Mouse (Mus musculus) lung, embryonic 16.5 days (tissue): ENCODE results near the gene Stoml1. TPM values are rescaled to one million over a fixed set of nuclear protein-coding genes. Genes with fewer than 3 reads are reported as not detected.

Experiments used
- ATAC-seq: fragments of 200-750 bp; cut with Nextera tagmentation; 2 replicates; pipeline ENCODE4 v1.8.0; 2017; ENCODE audit warnings: low read depth, mild to moderate bottlenecking, moderate library complexity
- H3K27ac ChIP-seq: fragments of 300-500 bp; sonication (generic); 2 replicates; pipeline ENCODE4 v1.5.1; 2014; ENCODE audit warnings: mild to moderate bottlenecking, control low read depth, low read length
- H3K27me3 ChIP-seq: fragments of 300-500 bp; sonication (generic); 2 replicates; pipeline ENCODE4 v1.6.1; 2014; ENCODE audit warnings: low read depth, low read length, mixed read lengths; ENCODE audit not compliant: control insufficient read depth, insufficient read depth
- H3K36me3 ChIP-seq: fragments of 300-500 bp; sonication (generic); 2 replicates; pipeline ENCODE4 v1.6.1; 2014; ENCODE audit warnings: low read length; ENCODE audit not compliant: control insufficient read depth, insufficient read depth
- H3K4me1 ChIP-seq: fragments of 300-500 bp; sonication (generic); replicated peaks from 2 replicates; pipeline ENCODE4 v1.6.1; 2014; ENCODE audit warnings: low read length, mixed read lengths; ENCODE audit not compliant: control insufficient read depth, insufficient read depth
- H3K4me2 ChIP-seq: fragments of 300-500 bp; sonication (generic); 2 replicates; pipeline ENCODE4 v1.6.1; 2014; ENCODE audit warnings: low read depth, low read length, control low read depth
- H3K4me3 ChIP-seq: fragments of 300-500 bp; sonication (generic); 2 replicates; pipeline ENCODE4 v1.5.1; 2014; ENCODE audit warnings: mild to moderate bottlenecking, low read length, control low read depth
- H3K9ac ChIP-seq: fragments of 300-500 bp; sonication (generic); 2 replicates; pipeline ENCODE4 v1.6.1; 2014; ENCODE audit warnings: low read length, control low read depth
- H3K9me3 ChIP-seq: fragments of 300-500 bp; sonication (generic); 2 replicates; pipeline ENCODE4 v1.6.1; 2016; ENCODE audit warnings: low read length; ENCODE audit not compliant: control insufficient read depth
- WGBS: fragments of 180-500 bp; shearing (Covaris S2); extraction: QIAGEN DNeasy Blood & Tissue Kit; methylation state at CpG from one replicate; pipeline ENCODE4 v1.1.7; 2014; 5-methylcytosine and 5-hydroxymethylcytosine counted together
- polyA plus RNA-seq: library from polyadenylated mRNA; unstranded; fragments of >200 nt; fragmentation: Nextera tagmentation; extraction: Ambion mirVana; gene quantifications from 2 replicates; pipeline ENCODE4 v1.2.1, GENCODE M21; 2015

Stoml1 gene
- 28.7 and 28.8 TPM in 2 replicates for polyA plus RNA-seq

DNA sequence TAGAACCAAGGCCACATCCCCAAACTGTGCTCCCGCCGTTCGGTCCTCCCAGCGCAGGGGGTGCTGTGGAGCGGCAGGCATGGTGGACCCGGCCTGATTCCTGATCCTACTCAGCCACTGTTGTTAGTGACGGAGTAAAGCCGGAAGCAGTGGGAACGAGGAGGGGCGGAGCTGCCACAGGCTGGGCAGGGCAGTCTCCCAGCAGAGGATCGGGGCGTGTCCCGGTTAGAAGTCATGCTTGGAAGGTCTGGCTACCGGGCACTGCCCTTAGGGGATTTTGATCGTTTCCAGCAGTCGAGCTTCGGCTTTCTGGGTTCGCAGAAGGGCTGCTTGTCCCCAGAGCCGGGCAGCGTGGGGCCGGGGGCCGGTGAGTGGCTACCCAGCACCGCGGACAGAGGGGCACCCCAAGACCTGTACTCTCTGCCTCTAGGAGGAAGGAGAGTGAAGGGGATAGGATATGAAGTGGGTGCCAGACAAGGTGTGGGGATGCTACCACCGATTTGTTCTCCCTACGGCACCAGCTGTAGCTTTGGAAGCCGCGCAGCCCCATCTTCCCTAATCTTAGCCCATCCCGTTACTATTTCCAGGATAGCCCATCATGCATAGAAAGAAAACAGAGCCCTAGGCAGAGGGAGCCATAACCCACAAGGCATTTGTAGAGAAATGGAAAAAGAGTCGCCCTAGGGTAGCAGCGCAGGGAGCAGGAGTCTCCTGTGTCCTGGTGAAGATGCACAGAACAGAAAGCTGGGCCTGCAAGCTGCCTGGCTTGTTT lies at the start of gene Stoml1:
Gene Stoml1, plus strand, starts transcription at position 132 of the 772 bp plus-strand sequence.
- under 1% methylated on average over 29 of the region's 31 CpGs for WGBS
- Histone ChIP-seq H3K27ac (peak within 1 kb of the TSS; percentile 50; the same call in 1 of the 2 replicates), H3K4me3 (peak within 1 kb of the TSS; percentile 76), H3K27me3 (no peaks in the 10 kb centered on the region), H3K9me3 (no peaks in the 10 kb centered on the region), H3K36me3 (peaks cover 7% of the 10 kb centered on the region; the same call in 1 of the 2 replicates), H3K4me1 (peaks cover 15% of the 10 kb centered on the region), H3K4me2 (peak within 1 kb of the TSS; percentile 73), H3K9ac (peak within 1 kb of the TSS; percentile 82)
- peak; percentile 98 for ATAC-seq

DNA sequence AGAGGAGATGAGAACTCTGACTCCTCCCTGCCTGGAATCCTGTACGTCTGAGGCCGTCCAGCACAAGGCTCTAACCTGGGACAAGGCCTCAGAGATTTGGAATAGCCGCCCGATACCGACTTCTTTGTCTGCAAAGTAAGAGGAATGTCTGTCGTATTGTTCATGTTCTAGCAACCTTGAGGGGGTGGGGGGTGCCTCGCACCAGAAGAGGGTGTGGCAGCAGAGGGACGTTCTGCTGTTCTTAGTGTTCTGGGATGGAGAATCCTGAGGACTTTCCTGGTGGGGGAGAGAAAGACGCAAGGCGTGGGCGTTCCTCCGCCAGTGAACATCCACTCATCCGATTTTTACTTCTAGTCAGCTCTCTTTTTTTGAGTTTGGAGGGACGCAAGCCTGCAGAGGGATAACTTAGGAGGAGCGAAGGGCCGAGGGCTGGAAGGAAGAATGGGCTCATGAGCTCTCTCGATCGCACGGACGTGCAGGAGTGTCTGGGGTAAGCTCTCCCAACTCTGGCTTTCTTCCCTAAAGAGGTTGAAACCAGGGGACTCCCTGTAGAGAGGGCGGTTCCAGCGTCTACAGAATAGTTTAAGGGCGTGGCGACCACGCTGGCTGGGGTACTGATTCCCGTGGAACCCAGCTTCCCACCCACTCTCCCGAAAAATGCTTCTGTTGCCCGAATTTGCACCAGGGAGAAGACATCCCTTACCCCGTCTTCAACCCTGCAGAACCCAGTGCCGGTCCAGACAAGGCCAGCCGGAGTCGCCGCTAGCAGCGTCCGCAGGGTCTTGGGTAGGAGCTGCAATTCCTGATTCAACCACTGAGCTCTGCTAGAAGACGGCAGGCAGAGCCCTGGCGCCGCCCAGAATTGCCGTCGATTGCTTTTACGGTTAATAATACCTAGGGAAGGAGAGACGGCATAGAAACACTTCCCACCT lies 49.2 kb upstream of the Stoml1 start, which contains the start of the genes Islr and Islr2:
Gene Islr, minus strand, starts transcription at position 791 of the 932 bp plus-strand sequence.
Gene Islr2, minus strand, starts transcription at position 804 of the 932 bp plus-strand sequence.
- Histone ChIP-seq H3K4me3 (peak within 1 kb of the TSS; percentile 52), H3K9me3 (no peaks in the 10 kb centered on the region), H3K4me1 (peaks cover 8% of the 10 kb centered on the region), H3K27me3 (peaks cover 53% of the 10 kb centered on the region), H3K36me3 (no peaks in the 10 kb centered on the region), H3K27ac (no peak within 1 kb of the TSS), H3K9ac (peak within 1 kb of the TSS; percentile 43), H3K4me2 (peak within 1 kb of the TSS; percentile 67)
- peak; percentile 87 for ATAC-seq
- WGBS: 3% methylated on average over 42 of the region's 42 CpGs

DNA sequence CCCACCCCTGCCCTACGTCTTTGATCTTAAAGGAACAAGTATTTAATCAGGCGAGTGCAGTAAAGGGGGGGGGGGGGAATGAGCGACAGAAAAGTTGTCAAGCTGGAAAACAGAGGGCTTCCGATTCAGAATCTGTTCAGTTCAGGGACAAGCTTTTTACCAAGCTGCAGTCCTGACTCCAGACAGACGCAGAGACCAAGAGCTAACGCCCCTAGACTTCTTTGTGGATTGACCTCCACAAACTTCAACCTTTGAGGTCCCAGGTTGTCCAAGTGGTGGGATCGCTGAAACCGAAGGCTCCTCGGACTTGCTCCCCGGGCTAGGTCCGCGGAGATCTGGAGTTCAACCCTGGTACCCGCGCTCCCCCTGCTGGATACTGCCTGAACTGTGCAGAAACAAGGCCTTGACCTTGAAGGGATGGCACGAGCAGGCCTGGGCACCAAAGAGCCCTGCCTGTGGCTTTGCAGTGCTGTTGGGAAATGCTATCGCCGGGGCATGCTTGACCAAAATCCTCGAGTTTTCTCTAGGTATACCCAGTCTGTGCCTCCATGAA lies 48.4 kb upstream of the Stoml1 start:
- Histone ChIP-seq H3K4me2 (peak overlapping the region; percentile 67), H3K9me3 (no peaks in the 10 kb centered on the region), H3K9ac (peak overlapping the region; percentile 43), H3K27ac (no peak overlapping the region), H3K36me3 (no peaks in the 10 kb centered on the region), H3K27me3 (peaks cover 45% of the 10 kb centered on the region), H3K4me3 (peak overlapping the region; percentile 52), H3K4me1 (peaks cover 8% of the 10 kb centered on the region)
- 2% methylated on average over 18 of the region's 18 CpGs for WGBS
- ATAC-seq: peak; percentile 85

- H3K36me3 ChIP-seq: no peaks in the 10 kb centered on the region
- no peak overlapping the region for H3K9ac ChIP-seq
- peaks cover 8% of the 10 kb centered on the region for H3K4me1 ChIP-seq
- WGBS: 83% methylated on average over 7 of the region's 7 CpGs
- no peak overlapping the region for H3K4me2 ChIP-seq
- no peaks in the 10 kb centered on the region for H3K9me3 ChIP-seq
- no peak overlapping the region for H3K27ac ChIP-seq
- no peak overlapping the region for H3K4me3 ChIP-seq
- no peak for ATAC-seq
- peaks cover 30% of the 10 kb centered on the region for H3K27me3 ChIP-seq
These were observed 47.0 kb upstream of the Stoml1 start for GRCm38 (mm10) chr9:58206013-58206412.

DNA sequence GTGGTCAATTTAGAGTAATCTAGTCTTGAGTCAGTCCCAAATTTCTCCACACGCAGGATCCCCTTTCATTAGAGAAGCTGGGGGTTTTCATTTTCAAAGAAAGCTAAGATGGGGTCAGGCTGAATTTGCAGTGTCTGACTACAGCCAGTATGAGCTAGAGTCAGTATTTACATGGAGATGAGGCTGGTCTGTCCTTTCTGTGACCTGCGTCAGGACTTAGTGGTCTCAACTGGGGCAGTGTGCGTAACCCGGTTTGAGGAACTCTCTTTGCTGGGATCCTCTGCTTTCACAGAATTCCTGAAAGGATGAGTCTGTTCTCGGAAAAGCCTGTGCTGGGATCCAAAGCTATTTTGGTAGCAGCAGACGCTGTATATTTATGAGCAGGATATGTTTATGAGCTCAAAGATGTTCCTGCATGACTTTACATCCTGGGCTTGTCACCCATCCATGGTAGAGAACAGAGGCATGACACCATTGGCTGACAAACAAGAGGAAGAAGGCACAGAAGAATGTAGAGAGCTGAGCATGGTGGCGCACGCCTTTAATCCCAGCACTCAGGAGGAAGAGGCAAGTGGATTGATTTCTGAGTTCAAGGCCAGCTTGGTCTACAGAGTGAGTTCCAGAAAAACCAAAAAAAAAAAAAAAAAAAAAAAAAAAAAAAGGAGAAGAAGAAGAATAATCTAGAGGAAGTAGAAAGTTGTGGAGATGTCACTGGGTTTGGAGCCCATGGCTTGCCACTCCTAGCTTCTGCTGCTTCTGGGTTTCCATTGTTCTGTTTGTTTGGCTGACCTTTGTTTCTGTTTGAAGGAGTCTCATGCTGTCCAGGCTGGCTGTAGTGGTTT lies 43.3 kb upstream of the Stoml1 start:
- H3K9me3 ChIP-seq: no peaks in the 10 kb centered on the region
- H3K36me3 ChIP-seq: no peaks in the 10 kb centered on the region
- no peak overlapping the region for H3K4me2 ChIP-seq
- H3K9ac ChIP-seq: no peak overlapping the region
- ATAC-seq: no peak
- 67% methylated on average over 8 of the region's 8 CpGs for WGBS
- H3K4me1 ChIP-seq: no peaks in the 10 kb centered on the region; the same call in none of the 2 replicates
- 0 out of 2 replicates have a peak, but pooled peaks cover 2% of the 10 kb centered on the region for H3K27me3 ChIP-seq
- no peak overlapping the region for H3K4me3 ChIP-seq
- H3K27ac ChIP-seq: no peak overlapping the region

- H3K27me3 ChIP-seq: 0 out of 2 replicates have a peak, but pooled peaks cover 2% of the 10 kb centered on the region
- WGBS: 77% methylated on average over 2 of the region's 2 CpGs
- ATAC-seq: no peak
- no peak overlapping the region for H3K4me3 ChIP-seq
- H3K9ac ChIP-seq: no peak overlapping the region
- H3K36me3 ChIP-seq: no peaks in the 10 kb centered on the region
- peaks cover 3% of the 10 kb centered on the region for H3K4me1 ChIP-seq
- no peak overlapping the region for H3K27ac ChIP-seq
- H3K4me2 ChIP-seq: no peak overlapping the region
- H3K9me3 ChIP-seq: no peaks in the 10 kb centered on the region
These were observed 42.7 kb upstream of the Stoml1 start for GRCm38 (mm10) chr9:58210304-58210627.

GRCm38 (mm10) chr9:58213377-58213776 lies 39.6 kb upstream of the Stoml1 start:
- 50% methylated on average over 5 of the region's 5 CpGs for WGBS
- no peak for ATAC-seq

GRCm38 (mm10) chr9:58213865-58214264 lies 39.1 kb upstream of the Stoml1 start:
- Histone ChIP-seq H3K36me3 (no peaks in the 10 kb centered on the region), H3K9ac (no peak overlapping the region), H3K27me3 (0 out of 2 replicates have a peak, but pooled peaks cover 2% of the 10 kb centered on the region), H3K4me3 (no peak overlapping the region), H3K27ac (no peak overlapping the region), H3K9me3 (no peaks in the 10 kb centered on the region), H3K4me1 (peaks cover 3% of the 10 kb centered on the region), H3K4me2 (no peak overlapping the region)
- peak; percentile 51; the same call in 1 of the 2 replicates for ATAC-seq
- 5% methylated on average over 5 of the region's 5 CpGs for WGBS

More at GRCm38 (mm10) chr9:58213377-58213776, 39.6 kb upstream of the Stoml1 start:
- H3K27ac ChIP-seq: no peak overlapping the region
- no peaks in the 10 kb centered on the region for H3K36me3 ChIP-seq
- H3K9ac ChIP-seq: no peak overlapping the region
- H3K4me1 ChIP-seq: peaks cover 3% of the 10 kb centered on the region
- H3K27me3 ChIP-seq: 0 out of 2 replicates have a peak, but pooled peaks cover 2% of the 10 kb centered on the region
- H3K4me3 ChIP-seq: no peak overlapping the region
- H3K4me2 ChIP-seq: no peak overlapping the region
- no peaks in the 10 kb centered on the region for H3K9me3 ChIP-seq
